Mouse (Mus musculus): ENCODE results near the gene Rab4a. TPM values are rescaled to one million over a fixed set of nuclear protein-coding genes. Genes with fewer than 3 reads are reported as not detected.

The Rab4a gene
- total and polyA plus RNA-seq, 3 experiments = 7.7 to 10.6 (median 8.4) TPM

DNA sequence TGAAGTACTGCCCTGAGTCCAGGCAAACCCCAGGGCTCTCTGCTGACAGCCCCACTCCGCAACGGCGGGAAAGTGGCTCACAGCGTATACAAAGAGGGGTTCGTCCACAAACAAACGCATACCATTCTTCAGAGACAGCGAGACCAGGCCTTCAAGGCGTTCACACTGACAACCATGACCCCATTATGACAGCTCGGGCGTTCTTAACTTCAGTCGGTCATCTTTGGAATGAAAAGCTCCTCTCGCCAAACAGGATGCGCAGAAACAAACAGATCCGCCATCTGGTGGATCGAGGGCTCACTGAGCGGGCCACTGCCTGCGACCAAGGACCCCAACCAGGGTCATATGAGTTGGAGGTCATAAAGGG is 52.8 kb downstream of the Rab4a start:
- Histone ChIP-seq H3K4me1 (ENCODE audit: control insufficient read depth, insufficient read depth, low read length) (no peaks in the 10 kb centered on the region), H3K9ac (ENCODE audit: low read depth, low read length) (peak overlapping the region; percentile 70), H3K36me3 (ENCODE audit: control insufficient read depth, insufficient read depth, low read length) (no peaks in the 10 kb centered on the region), H3K4me3 (peak overlapping the region; percentile 70), H3K27me3 (ENCODE audit: control insufficient read depth, insufficient read depth, low read length) (no peaks in the 10 kb centered on the region), H3K27ac (peak overlapping the region; percentile 13; the same call in 1 of the 2 replicates), H3K79me2 (replicated peaks; ENCODE audit: control insufficient read depth, insufficient read depth, low read length) (no peaks in the 10 kb centered on the region)
- DNase-seq = peak in 1 of 2 experiments; percentile 23
- 4% methylated on average over 17 of the region's 17 CpGs for WGBS
- intact Hi-C loops (cut with DNase I) = no loop called here
- TF ChIP-seq POLR2A (IDR thresholded peaks at IDR 0.05; ENCODE audit: insufficient read depth, low read depth, low read length) = no peak
- no peak for TF ChIP-seq CTCF (IDR thresholded peaks at IDR 0.05)
- no peak for TF ChIP-seq EP300 (IDR thresholded peaks at IDR 0.05; ENCODE audit: insufficient read depth, low read depth, low read length)

DNA sequence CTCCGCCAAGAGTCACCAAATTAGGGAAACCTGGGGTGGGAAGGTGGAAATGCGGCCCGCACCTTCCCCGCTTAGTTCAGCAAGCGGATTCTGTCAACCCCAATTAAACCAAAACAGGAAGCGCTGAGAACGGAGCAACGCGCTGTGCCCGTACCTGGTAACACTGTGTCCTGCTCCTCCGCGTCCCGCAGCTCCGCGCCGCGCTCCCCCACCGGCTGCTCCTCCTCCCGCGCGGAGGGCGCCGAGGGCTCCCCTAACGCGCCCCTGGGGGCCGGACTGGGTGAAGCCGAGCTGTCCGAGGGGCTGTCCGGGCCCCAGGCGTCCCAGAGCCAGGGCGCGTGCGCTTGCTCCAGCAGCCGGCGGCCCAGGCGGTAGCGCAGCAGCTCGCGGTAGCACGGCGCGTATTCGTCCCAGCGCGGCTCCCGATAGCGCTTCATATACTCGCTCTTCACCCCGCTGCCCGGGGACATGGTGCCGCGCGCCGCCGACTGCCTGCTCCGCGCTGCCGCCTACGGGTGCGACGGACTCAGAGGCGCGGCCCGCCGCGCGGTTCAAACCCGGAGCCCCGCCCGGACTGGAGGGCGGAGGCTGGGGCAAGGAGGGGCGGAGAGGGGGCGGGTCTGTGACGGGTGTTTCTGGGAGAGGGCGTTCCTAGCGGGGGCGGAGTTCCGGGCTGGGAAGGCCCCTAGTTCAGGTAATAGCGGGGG is 53.3 kb downstream of the Rab4a start:
- H3K27ac ChIP-seq = peak overlapping the region; percentile 63; the same call in 1 of the 2 replicates
- peak overlapping the region; percentile 86 for H3K9ac ChIP-seq (ENCODE audit: low read depth, low read length)
- no peaks in the 10 kb centered on the region for H3K79me2 ChIP-seq (replicated peaks; ENCODE audit: control insufficient read depth, insufficient read depth, low read length)
- H3K4me3 ChIP-seq = peak overlapping the region; percentile 70
- intact Hi-C loops (cut with DNase I) = no loop called here
- WGBS = under 1% methylated on average over 79 of the region's 79 CpGs
- H3K36me3 ChIP-seq (ENCODE audit: control insufficient read depth, insufficient read depth, low read length) = no peaks in the 10 kb centered on the region
- TF ChIP-seq POLR2A (IDR thresholded peaks at IDR 0.05; ENCODE audit: insufficient read depth, low read depth, low read length) (no peak), CTCF (IDR thresholded peaks at IDR 0.05) (peak; percentile 59)
- no peaks in the 10 kb centered on the region for H3K27me3 ChIP-seq (ENCODE audit: control insufficient read depth, insufficient read depth, low read length)
- DNase-seq = peak; percentile 93 to 94
- no peaks in the 10 kb centered on the region for H3K4me1 ChIP-seq (ENCODE audit: control insufficient read depth, insufficient read depth, low read length)

DNA sequence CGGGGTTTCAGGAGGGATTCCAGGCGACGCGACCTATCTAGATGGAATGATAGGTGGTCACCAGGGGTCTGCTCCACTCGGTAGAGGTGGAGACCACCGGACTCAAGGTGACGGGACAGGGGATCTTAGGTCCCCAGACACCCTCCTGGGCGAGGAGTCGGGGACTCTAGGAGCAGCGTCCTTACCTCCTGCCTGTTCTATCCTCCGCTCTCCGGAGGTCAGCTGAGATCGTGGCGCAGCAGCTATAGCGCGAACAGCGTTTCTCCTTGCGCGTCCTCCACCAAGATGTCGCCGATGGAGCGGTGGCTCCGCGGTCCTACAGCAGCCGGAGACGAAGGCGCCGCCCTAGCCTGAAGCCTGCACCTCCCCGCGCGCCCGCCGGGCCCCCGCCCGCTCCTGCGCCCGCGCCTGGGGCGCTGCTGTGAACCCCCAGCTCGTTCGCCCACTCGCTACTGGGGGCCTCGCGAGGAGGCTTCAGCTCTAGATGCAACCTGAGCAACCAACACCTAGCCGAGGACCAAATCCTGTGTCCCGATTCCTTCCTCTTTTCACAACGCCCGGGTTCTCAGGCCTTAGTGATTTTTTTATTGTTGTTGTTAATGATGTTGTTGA is 54.0 kb downstream of the Rab4a start, which contains the start of gene Ccsap:
TSS of gene Ccsap (minus strand) at position 562 of the 612 bp plus-strand sequence.
- H3K36me3 ChIP-seq (ENCODE audit: control insufficient read depth, insufficient read depth, low read length) = no peaks in the 10 kb centered on the region
- H3K27me3 ChIP-seq (ENCODE audit: control insufficient read depth, insufficient read depth, low read length) = no peaks in the 10 kb centered on the region
- DNase-seq = peak; percentile 59 to 70
- H3K4me1 ChIP-seq (ENCODE audit: control insufficient read depth, insufficient read depth, low read length) = no peaks in the 10 kb centered on the region
- H3K27ac ChIP-seq = peak within 1 kb of the TSS; percentile 63; the same call in 1 of the 2 replicates
- intact Hi-C loops (cut with DNase I) = no loop called here
- TF ChIP-seq POLR2A (IDR thresholded peaks at IDR 0.05; ENCODE audit: insufficient read depth, low read depth, low read length) (0 out of 2 replicates have a peak, but pooled peaks have one; percentile 43), EP300 (IDR thresholded peaks at IDR 0.05; ENCODE audit: insufficient read depth, low read depth, low read length) (no peak), CTCF (IDR thresholded peaks at IDR 0.05) (peak; percentile 34; the same call in 1 of the 2 replicates)
- peak within 1 kb of the TSS; percentile 70 for H3K4me3 ChIP-seq
- peak within 1 kb of the TSS; percentile 86 for H3K9ac ChIP-seq (ENCODE audit: low read depth, low read length)
- no peaks in the 10 kb centered on the region for H3K79me2 ChIP-seq (replicated peaks; ENCODE audit: control insufficient read depth, insufficient read depth, low read length)
- WGBS = 2% methylated on average over 48 of the region's 48 CpGs

DNA sequence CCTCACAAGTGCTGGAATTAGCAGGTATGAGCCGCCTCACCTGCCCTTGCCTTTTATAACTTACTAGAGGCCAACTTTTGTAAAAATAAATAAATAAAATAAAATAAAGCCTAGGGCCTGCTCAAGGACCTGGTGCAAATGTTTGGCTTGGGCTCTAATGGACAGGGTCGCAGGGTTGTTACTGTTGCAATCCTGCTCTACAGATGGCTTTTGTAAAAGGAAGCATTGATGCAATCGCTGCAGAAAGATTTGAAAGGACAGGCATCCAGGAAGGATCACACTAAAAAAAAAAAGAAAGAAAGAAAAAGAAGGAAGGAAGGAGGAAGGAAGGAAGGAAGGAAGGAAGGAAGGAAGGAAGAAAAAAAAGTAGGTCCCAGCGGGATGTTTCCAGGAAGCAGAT is 54.6 kb downstream of the Rab4a start:
- DNase-seq = no peak
- Histone ChIP-seq H3K27me3 (ENCODE audit: control insufficient read depth, insufficient read depth, low read length) (no peaks in the 10 kb centered on the region), H3K4me1 (ENCODE audit: control insufficient read depth, insufficient read depth, low read length) (no peaks in the 10 kb centered on the region), H3K79me2 (replicated peaks; ENCODE audit: control insufficient read depth, insufficient read depth, low read length) (no peaks in the 10 kb centered on the region), H3K36me3 (ENCODE audit: control insufficient read depth, insufficient read depth, low read length) (no peaks in the 10 kb centered on the region), H3K9ac (ENCODE audit: low read depth, low read length) (no peak overlapping the region), H3K4me3 (no peak overlapping the region), H3K27ac (no peak overlapping the region)
- intact Hi-C loops (cut with DNase I) = no loop called here
- WGBS = 74% methylated on average over 4 of the region's 4 CpGs
- TF ChIP-seq EP300 (IDR thresholded peaks at IDR 0.05; ENCODE audit: insufficient read depth, low read depth, low read length) (no peak), CTCF (IDR thresholded peaks at IDR 0.05) (no peak), POLR2A (IDR thresholded peaks at IDR 0.05; ENCODE audit: insufficient read depth, low read depth, low read length) (no peak)

DNA sequence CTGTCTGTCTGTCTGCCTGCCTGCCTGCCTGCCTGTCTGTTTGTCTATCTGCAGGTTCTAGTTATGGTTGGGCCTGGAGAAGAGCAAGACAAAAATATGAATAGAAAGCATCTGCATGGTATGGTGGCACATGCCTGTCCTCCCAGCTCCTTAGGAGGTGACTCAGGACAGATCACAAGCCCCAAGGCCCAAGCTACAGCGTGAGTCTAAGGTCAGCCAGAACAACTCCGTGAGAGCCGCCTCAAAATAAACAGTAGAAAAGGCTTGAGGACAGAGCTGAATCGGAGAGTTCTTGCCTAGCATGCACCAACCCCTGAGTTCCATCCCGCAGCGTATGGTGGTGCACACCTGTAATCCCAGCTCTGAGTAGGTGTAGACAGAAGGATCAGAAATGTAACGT is 60.0 kb downstream of the Rab4a start:
- intact Hi-C loops (cut with DNase I) = no loop called here
- no peaks in the 10 kb centered on the region for H3K4me1 ChIP-seq (ENCODE audit: control insufficient read depth, insufficient read depth, low read length)
- TF ChIP-seq CTCF (IDR thresholded peaks at IDR 0.05) (no peak), POLR2A (IDR thresholded peaks at IDR 0.05; ENCODE audit: insufficient read depth, low read depth, low read length) (no peak), EP300 (IDR thresholded peaks at IDR 0.05; ENCODE audit: insufficient read depth, low read depth, low read length) (no peak)
- no peak overlapping the region for H3K4me3 ChIP-seq
- H3K27me3 ChIP-seq (ENCODE audit: control insufficient read depth, insufficient read depth, low read length) = no peaks in the 10 kb centered on the region; the same call in 1 of the 2 replicates
- no peak overlapping the region for H3K27ac ChIP-seq
- H3K79me2 ChIP-seq (replicated peaks; ENCODE audit: control insufficient read depth, insufficient read depth, low read length) = no peaks in the 10 kb centered on the region
- no peaks in the 10 kb centered on the region for H3K36me3 ChIP-seq (ENCODE audit: control insufficient read depth, insufficient read depth, low read length)
- no peak overlapping the region for H3K9ac ChIP-seq (ENCODE audit: low read depth, low read length)
- WGBS = 75% methylated on average over 7 of the region's 7 CpGs
- DNase-seq = no peak

DNA sequence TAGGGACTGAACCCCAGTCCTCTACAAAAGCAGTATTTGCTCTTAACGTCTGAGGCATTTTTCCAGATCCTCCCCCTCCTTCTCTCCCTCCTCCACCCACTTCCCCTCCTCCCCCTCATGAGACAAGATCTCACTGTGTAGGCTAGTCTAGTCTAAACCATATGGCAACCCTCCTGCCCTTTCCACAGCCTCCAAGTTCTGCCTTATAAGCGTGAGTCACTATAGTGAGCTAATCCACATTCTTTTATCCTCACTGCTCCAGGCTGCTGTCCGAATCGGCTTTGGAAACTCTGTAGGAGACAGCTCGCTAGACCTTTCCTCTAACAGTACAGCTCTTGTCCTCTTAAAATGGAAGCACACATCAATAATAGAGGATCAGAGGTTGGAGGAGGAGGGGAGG is 61.2 kb downstream of the Rab4a start:
- H3K9ac ChIP-seq (ENCODE audit: low read depth, low read length) = no peak overlapping the region
- no peaks in the 10 kb centered on the region for H3K79me2 ChIP-seq (replicated peaks; ENCODE audit: control insufficient read depth, insufficient read depth, low read length)
- 28% methylated on average over 5 of the region's 5 CpGs for WGBS
- no peaks in the 10 kb centered on the region for H3K36me3 ChIP-seq (ENCODE audit: control insufficient read depth, insufficient read depth, low read length)
- intact Hi-C loops (cut with DNase I) = no loop called here
- no peaks in the 10 kb centered on the region for H3K4me1 ChIP-seq (ENCODE audit: control insufficient read depth, insufficient read depth, low read length)
- no peak for DNase-seq
- no peak overlapping the region for H3K4me3 ChIP-seq
- TF ChIP-seq CTCF (IDR thresholded peaks at IDR 0.05) = no peak
- TF ChIP-seq EP300 (IDR thresholded peaks at IDR 0.05; ENCODE audit: insufficient read depth, low read depth, low read length) = no peak
- TF ChIP-seq POLR2A (IDR thresholded peaks at IDR 0.05; ENCODE audit: insufficient read depth, low read depth, low read length) = no peak
- no peak overlapping the region for H3K27ac ChIP-seq
- no peaks in the 10 kb centered on the region; the same call in 1 of the 2 replicates for H3K27me3 ChIP-seq (ENCODE audit: control insufficient read depth, insufficient read depth, low read length)
